Comparison of ENCODE assay signal across 9 mouse cellular contexts in genomic region chr2:172468346-172468819, GRCm38 (mm10). TPM values are rescaled to one million over a fixed set of nuclear protein-coding genes. Genes with fewer than 3 reads are reported as not detected.
DNase-seq lines count a peak whose midpoint lies in the region; ATAC-seq and TF ChIP-seq lines count a peak whose summit lies in the region.
"Had no signal": no experiment of that assay in that cellular context is flagged by ENCODE, and none has a peak within 500 bp of the region (broad histone marks: within the 10 kb centered on the region; RNA-seq: fewer than 3 reads in every experiment).

No protein-coding gene starts in this region.

- intact Hi-C loops in heart, postnatal 25 days (cut with DNase I): no loop called here

- CTCF ChIA-PET in Patski (lab: Charles Lee): no interaction called here

- no peak for DNase-seq in heart, postnatal 0 days (ENCODE audit: low spot score)
- DNase-seq in heart, postnatal 25 days (ENCODE audit: low spot score): no peak
- DNase-seq in Patski (ENCODE audit: low read depth, low spot score): peak; percentile 89
- peak; percentile 93 for DNase-seq in midbrain, postnatal 0 days (ENCODE audit: low spot score)
- no peak for DNase-seq in frontal cortex, postnatal 10 days (ENCODE audit: low spot score in 2 of 2)
- no peak for DNase-seq in spleen, postnatal 10 days (ENCODE audit: low spot score in 2 of 2)

- POLR2A ChIA-PET in Patski (lab: Charles Lee): no interaction called here

- H3K27me3 ChIP-seq in heart, postnatal 0 days (ENCODE audit: control insufficient read depth, insufficient read depth, low read length): no peaks in the 10 kb centered on the region
- H3K27me3 ChIP-seq in Patski: no peaks in the 10 kb centered on the region
- H3K27me3 ChIP-seq in forebrain, embryonic 15.5 days: no peaks in the 10 kb centered on the region
- H3K27me3 ChIP-seq in midbrain, postnatal 0 days (ENCODE audit: insufficient read depth, low read length): no peaks in the 10 kb centered on the region
- no peaks in the 10 kb centered on the region for H3K27me3 ChIP-seq in intestine, embryonic 15.5 days (replicated peaks)

- no peaks in the 10 kb centered on the region for H3K9me3 ChIP-seq in heart, postnatal 0 days (replicated peaks; ENCODE audit: control insufficient read depth, low read length)
- no peaks in the 10 kb centered on the region for H3K9me3 ChIP-seq in forebrain, embryonic 15.5 days
- H3K9me3 ChIP-seq in midbrain, postnatal 0 days (ENCODE audit: low read length): no peaks in the 10 kb centered on the region
- H3K9me3 ChIP-seq in intestine, embryonic 15.5 days: no peaks in the 10 kb centered on the region

- H3K27ac ChIP-seq in heart, postnatal 0 days (ENCODE audit: low read depth): no peak overlapping the region
- peak overlapping the region; percentile 44 for H3K27ac ChIP-seq in forebrain, embryonic 15.5 days (replicated peaks)
- no peak overlapping the region for H3K27ac ChIP-seq in midbrain, postnatal 0 days (ENCODE audit: low read depth, low read length)
- H3K27ac ChIP-seq in intestine, embryonic 15.5 days: no peak overlapping the region

- in situ Hi-C loops in Patski (cut with MboI; ENCODE audit: low pct_unique_long_range_greater_than_20kb): no loop called here

- peak; percentile 8; the same call in 1 of the 2 replicates for ATAC-seq in heart, postnatal 0 days (ENCODE audit: insufficient read depth, low read depth)
- peak; percentile 67 for ATAC-seq in Patski
- peak; percentile 82 for ATAC-seq in forebrain, embryonic 15.5 days (replicated peaks)
- ATAC-seq in midbrain, postnatal 0 days (ENCODE audit: low FRiP score): peak; percentile 28; the same call in 1 of the 2 replicates
- no peak for ATAC-seq in intestine, embryonic 15.5 days

- H3K4me3 ChIP-seq in heart, postnatal 0 days (ENCODE audit: low read depth, low read length): no peak overlapping the region
- no peak overlapping the region for H3K4me3 ChIP-seq in forebrain, embryonic 15.5 days
- no peak overlapping the region for H3K4me3 ChIP-seq in midbrain, postnatal 0 days (ENCODE audit: low read depth, low read length)
- H3K4me3 ChIP-seq in intestine, embryonic 15.5 days (replicated peaks): no peak overlapping the region

- peaks cover 58% of the 10 kb centered on the region for H3K36me3 ChIP-seq in heart, postnatal 0 days (replicated peaks; ENCODE audit: control insufficient read depth, insufficient read depth, low read length)
- peaks cover 39% of the 10 kb centered on the region for H3K36me3 ChIP-seq in forebrain, embryonic 15.5 days
- peaks cover 42% of the 10 kb centered on the region for H3K36me3 ChIP-seq in midbrain, postnatal 0 days (ENCODE audit: insufficient read depth, low read length)
- peaks cover 24% of the 10 kb centered on the region for H3K36me3 ChIP-seq in intestine, embryonic 15.5 days

- no peak for TF ChIP-seq EP300 in heart, postnatal 0 days (IDR thresholded peaks at IDR 0.05; ENCODE audit: low read depth)

- H3K9ac ChIP-seq in heart, postnatal 0 days (replicated peaks; ENCODE audit: low read depth, low read length): no peak overlapping the region
- H3K9ac ChIP-seq in forebrain, embryonic 15.5 days (replicated peaks): no peak overlapping the region
- no peak overlapping the region for H3K9ac ChIP-seq in midbrain, postnatal 0 days (replicated peaks; ENCODE audit: low read length, poor library complexity, severe bottlenecking)
- H3K9ac ChIP-seq in intestine, embryonic 15.5 days: no peak overlapping the region

- TF ChIP-seq CTCF in heart, postnatal 0 days (IDR thresholded peaks at IDR 0.05; ENCODE audit: low read depth): no peak
- no peak for TF ChIP-seq CTCF in Patski (IDR thresholded peaks at IDR 0.05)
- TF ChIP-seq CTCF in midbrain, postnatal 0 days (IDR thresholded peaks at IDR 0.05): no peak

- H3K4me2 ChIP-seq in heart, postnatal 0 days (ENCODE audit: low read depth, low read length): no peak overlapping the region
- no peak overlapping the region for H3K4me2 ChIP-seq in forebrain, embryonic 15.5 days (replicated peaks)
- H3K4me2 ChIP-seq in midbrain, postnatal 0 days (ENCODE audit: low read depth, low read length, poor library complexity, severe bottlenecking): no peak overlapping the region
- no peak overlapping the region for H3K4me2 ChIP-seq in intestine, embryonic 15.5 days (replicated peaks)

- H3K4me1 ChIP-seq in heart, postnatal 0 days (ENCODE audit: control insufficient read depth, insufficient read depth): no peaks in the 10 kb centered on the region
- H3K4me1 ChIP-seq in forebrain, embryonic 15.5 days: peaks cover 21% of the 10 kb centered on the region
- no peaks in the 10 kb centered on the region for H3K4me1 ChIP-seq in midbrain, postnatal 0 days (ENCODE audit: insufficient read depth, low read length)
- 0 out of 2 replicates have a peak, but pooled peaks cover 3% of the 10 kb centered on the region for H3K4me1 ChIP-seq in intestine, embryonic 15.5 days (replicated peaks)

- 78% methylated on average over 11 of the region's 11 CpGs for WGBS in heart, postnatal 0 days
- WGBS in forebrain, embryonic 15.5 days: 29% methylated on average over 11 of the region's 11 CpGs
- 78% methylated on average over 11 of the region's 11 CpGs for WGBS in midbrain, postnatal 0 days
- WGBS in intestine, embryonic 15.5 days: 80% methylated on average over 11 of the region's 11 CpGs

RNA-seq across cellular contexts. Expression of gene Fam209, which starts 3.9 kb away (rescaled TPM):
- total RNA-seq in heart, postnatal 0 days (2014; rRNA removed; ENCODE audit: low replicate concordance): 0.54 TPM in 1 of 2 replicates, not detected in the other
- polyA plus RNA-seq in heart, postnatal 0 days (2015; fragmentation: Nextera tagmentation; extraction: Ambion mirVana): not detected in 2 replicates
- not detected for total RNA-seq in heart, postnatal 25 days (2021)
- polyA plus RNA-seq in Patski (2021): 0.12 TPM
- polyA plus RNA-seq in forebrain, embryonic 15.5 days (2015; fragmentation: Nextera tagmentation; extraction: Ambion mirVana): 0.25 and 0.65 TPM in 2 replicates
- not detected in 2 replicates for total RNA-seq in midbrain, postnatal 0 days (2014; rRNA removed)
- 0.43 and 0.47 TPM in 2 replicates for polyA plus RNA-seq in midbrain, postnatal 0 days (2015; fragmentation: Nextera tagmentation; extraction: Ambion mirVana)
- polyA plus RNA-seq in intestine, embryonic 15.5 days (2015; fragmentation: Nextera tagmentation; extraction: Ambion mirVana): not detected in 2 replicates
- total RNA-seq: layer of hippocampus, postnatal 10 days had no signal

RNA-seq across cellular contexts. Expression of gene Gcnt7, which starts 10.0 kb away (rescaled TPM):
- total RNA-seq in heart, postnatal 0 days (2014; rRNA removed; ENCODE audit: low replicate concordance): not detected in 2 replicates
- 0.25 and 0.40 TPM in 2 replicates for polyA plus RNA-seq in heart, postnatal 0 days (2015; fragmentation: Nextera tagmentation; extraction: Ambion mirVana)
- not detected for total RNA-seq in heart, postnatal 25 days (2021)
- 0.06 TPM for polyA plus RNA-seq in Patski (2021)
- polyA plus RNA-seq in forebrain, embryonic 15.5 days (2015; fragmentation: Nextera tagmentation; extraction: Ambion mirVana): 2.1 and 2.3 TPM in 2 replicates
- not detected in 2 replicates for total RNA-seq in midbrain, postnatal 0 days (2014; rRNA removed)
- polyA plus RNA-seq in midbrain, postnatal 0 days (2015; fragmentation: Nextera tagmentation; extraction: Ambion mirVana): 0.77 and 1.2 TPM in 2 replicates
- polyA plus RNA-seq in intestine, embryonic 15.5 days (2015; fragmentation: Nextera tagmentation; extraction: Ambion mirVana): 0.95 and 1.1 TPM in 2 replicates
- total RNA-seq: layer of hippocampus, postnatal 10 days had no signal

RNA-seq across cellular contexts. Expression of gene Rtf2, which starts 28.0 kb away (rescaled TPM):
- total RNA-seq in heart, postnatal 0 days (2014; rRNA removed; ENCODE audit: low replicate concordance): 34.0 and 49.7 TPM in 2 replicates
- 45.1 and 45.9 TPM in 2 replicates for polyA plus RNA-seq in heart, postnatal 0 days (2015; fragmentation: Nextera tagmentation; extraction: Ambion mirVana)
- total RNA-seq in heart, postnatal 25 days (2021): 10 to 100 TPM; 28.0 to 28.5 TPM
- 76.4 TPM for polyA plus RNA-seq in Patski (2021)
- 101 and 103 TPM in 2 replicates for polyA plus RNA-seq in forebrain, embryonic 15.5 days (2015; fragmentation: Nextera tagmentation; extraction: Ambion mirVana)
- 62.0 and 67.0 TPM in 2 replicates for total RNA-seq in midbrain, postnatal 0 days (2014; rRNA removed)
- 85.0 and 89.2 TPM in 2 replicates for polyA plus RNA-seq in midbrain, postnatal 0 days (2015; fragmentation: Nextera tagmentation; extraction: Ambion mirVana)
- 69.8 and 70.1 TPM in 2 replicates for polyA plus RNA-seq in intestine, embryonic 15.5 days (2015; fragmentation: Nextera tagmentation; extraction: Ambion mirVana)

Comparison
In these comparisons a context has a peak if more than half of its experiments do, and no peak if none do; other contexts are left out.
1. DNase-seq: peak in Patski (single experiment) and midbrain, postnatal 0 days (single experiment); none in heart, postnatal 0 days (single experiment), heart, postnatal 25 days (single experiment), frontal cortex, postnatal 10 days (0 of 2) and spleen, postnatal 10 days (0 of 2).